Mouse (Mus musculus) heart, postnatal 25 days (tissue): Measurements from ENCODE around the gene Vmp1. TPM values are rescaled to one million over a fixed set of nuclear protein-coding genes. Genes with fewer than 3 reads are reported as not detected.

ENCODE experiments used
- DNase-seq: peaks from one replicate; pipeline ENCODE4 v3.0.0; 2022; ENCODE audit warnings: low spot score
- intact Hi-C: fragments of 180-260 bp; cut with DNase I; formaldehyde crosslinking; loops from one replicate; pipeline ENCODE4 v1.15.1; 2025
- total RNA-seq, 2 experiments: library from RNA; stranded (reverse); gene quantifications; 2 replicates each; pipeline ENCODE4 v1.2.3; 2021

Gene Vmp1
- total RNA-seq, 2 experiments from 2014 or later, result 63.1 to 66.1 TPM

GRCm38 (mm10) chr11:86578106-86578808, 105.4 kb downstream of the Vmp1 start:
- intact Hi-C loops, result no loop called here
- DNase-seq, result no peak

GRCm38 (mm10) chr11:86577231-86577630, 106.4 kb downstream of the Vmp1 start:
- DNase-seq, result peak; percentile 53
- intact Hi-C loops, result no loop called here

- intact Hi-C loops, result no loop called here
- DNase-seq, result no peak
Observed at GRCm38 (mm10) chr11:86575632-86576378, 107.8 kb downstream of the Vmp1 start.

GRCm38 (mm10) chr11:86574408-86574807, 109.2 kb downstream of the Vmp1 start:
- intact Hi-C loops, result no loop called here
- DNase-seq, result no peak

- intact Hi-C loops, result no loop called here
- no peak for DNase-seq
Observed at GRCm38 (mm10) chr11:86573646-86574231, 109.9 kb downstream of the Vmp1 start.

- intact Hi-C loops, result no loop called here
- DNase-seq, result no peak
Observed at GRCm38 (mm10) chr11:86572623-86573022, 111.0 kb downstream of the Vmp1 start.

GRCm38 (mm10) chr11:86571871-86572270, 111.8 kb downstream of the Vmp1 start:
- DNase-seq, result no peak
- intact Hi-C loops, result no loop called here

GRCm38 (mm10) chr11:86571047-86571855, 112.4 kb downstream of the Vmp1 start:
- intact Hi-C loops, result no loop called here
- no peak for DNase-seq

GRCm38 (mm10) chr11:86570261-86570746, 113.3 kb downstream of the Vmp1 start:
- intact Hi-C loops, result no loop called here

GRCm38 (mm10) chr11:86568425-86568824, 115.2 kb downstream of the Vmp1 start:
- intact Hi-C loops, result loop anchor here (1.0 to 5.0 kb wide), 2 partner anchors 87 to 444 kb away; no protein-coding TSS in a partner anchor
- DNase-seq, result no peak

More at GRCm38 (mm10) chr11:86570261-86570746, 113.3 kb downstream of the Vmp1 start:
- DNase-seq, result no peak

- intact Hi-C loops, result no loop called here
- DNase-seq, result no peak
Observed at GRCm38 (mm10) chr11:86558258-86558657, 125.4 kb downstream of the Vmp1 start.

GRCm38 (mm10) chr11:86553525-86553924, 130.1 kb downstream of the Vmp1 start:
- no peak for DNase-seq
- intact Hi-C loops, result no loop called here

- intact Hi-C loops, result no loop called here
- no peak for DNase-seq
Observed at GRCm38 (mm10) chr11:86547412-86547811, 136.2 kb downstream of the Vmp1 start.

- intact Hi-C loops, result no loop called here
- DNase-seq, result no peak
Observed at GRCm38 (mm10) chr11:86545556-86545955, 138.1 kb downstream of the Vmp1 start.

- intact Hi-C loops, result no loop called here
- peak; percentile 99 for DNase-seq
Observed at GRCm38 (mm10) chr11:86544639-86545299, 138.9 kb downstream of the Vmp1 start, which contains the start of the genes Rps6kb1 and Tubd1. TSS of gene Rps6kb1 (minus strand) at chr11:86544805. TSS of gene Tubd1 (plus strand) at chr11:86544991.

- intact Hi-C loops, result no loop called here
- no peak for DNase-seq
Observed at GRCm38 (mm10) chr11:86543960-86544638, 139.5 kb downstream of the Vmp1 start.

GRCm38 (mm10) chr11:86542851-86543250, 140.8 kb downstream of the Vmp1 start:
- intact Hi-C loops, result no loop called here
- no peak for DNase-seq

- intact Hi-C loops, result no loop called here
- no peak for DNase-seq
Observed at GRCm38 (mm10) chr11:86540476-86540845, 143.2 kb downstream of the Vmp1 start.
